Mouse (Mus musculus): ENCODE data around the gene Gpr183. TPM values are rescaled to one million over a fixed set of nuclear protein-coding genes. Genes with fewer than 3 reads are reported as not detected.

Gpr183 gene
- total and polyA plus RNA-seq, 2 experiments from 2014 or later: 1.1 to 1.5 TPM

DNA sequence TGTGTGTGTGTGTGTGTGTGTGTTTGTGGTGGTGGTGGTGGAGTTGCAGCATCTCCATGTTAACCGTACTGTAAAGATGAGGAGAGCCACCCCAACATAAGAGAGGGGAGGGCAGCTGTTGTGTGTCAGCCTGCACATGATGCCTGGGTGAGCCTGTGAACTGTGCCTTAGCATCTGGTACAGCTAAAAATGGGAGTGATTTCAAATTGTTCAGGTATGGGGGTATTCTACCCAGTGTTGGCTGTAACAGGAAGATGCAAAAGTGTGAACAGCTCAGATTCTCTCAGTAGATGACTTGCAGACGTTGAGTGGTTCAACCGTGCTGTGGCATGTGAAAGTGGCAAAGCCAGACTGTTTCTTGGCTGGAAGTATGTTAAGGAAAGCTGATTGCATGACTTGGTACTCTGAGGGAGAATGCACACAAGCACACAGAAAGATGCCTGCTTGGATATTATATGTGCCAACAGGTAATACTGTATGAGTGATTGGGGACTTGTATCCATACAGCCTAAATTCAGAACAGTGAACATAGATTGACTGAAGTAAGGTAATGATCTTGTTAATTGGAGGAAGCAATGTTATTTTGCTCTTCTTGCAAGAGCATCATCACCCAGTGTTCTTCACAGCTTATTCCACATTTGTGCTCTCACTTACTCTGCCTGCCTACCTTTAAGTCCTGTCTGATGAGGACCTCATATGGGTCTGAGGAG is 6.8 kb downstream of the Gpr183 start:
- Histone ChIP-seq H3K4me1 (ENCODE audit: control insufficient read depth, insufficient read depth) (peaks cover 21% of the 10 kb centered on the region), H3K27me3 (ENCODE audit: control insufficient read depth, insufficient read depth, low read length) (no peaks in the 10 kb centered on the region), H3K36me3 (replicated peaks; ENCODE audit: control insufficient read depth, insufficient read depth, low read length) (no peaks in the 10 kb centered on the region), H3K4me2 (ENCODE audit: low read depth, low read length) (no peak overlapping the region), H3K9me3 (replicated peaks; ENCODE audit: control insufficient read depth, low read length) (no peaks in the 10 kb centered on the region), H3K27ac (ENCODE audit: low read depth) (no peak overlapping the region), H3K4me3 (ENCODE audit: low read depth, low read length) (no peak overlapping the region), H3K9ac (replicated peaks; ENCODE audit: low read depth, low read length) (no peak overlapping the region)
- no peak for TF ChIP-seq EP300 (IDR thresholded peaks at IDR 0.05; ENCODE audit: low read depth)
- no peak for TF ChIP-seq CTCF (IDR thresholded peaks at IDR 0.05; ENCODE audit: low read depth)
- no peak for ATAC-seq (ENCODE audit: insufficient read depth, low read depth)
- WGBS: 80% methylated on average over 3 of the region's 3 CpGs
- DNase-seq (ENCODE audit: low spot score): no peak

DNA sequence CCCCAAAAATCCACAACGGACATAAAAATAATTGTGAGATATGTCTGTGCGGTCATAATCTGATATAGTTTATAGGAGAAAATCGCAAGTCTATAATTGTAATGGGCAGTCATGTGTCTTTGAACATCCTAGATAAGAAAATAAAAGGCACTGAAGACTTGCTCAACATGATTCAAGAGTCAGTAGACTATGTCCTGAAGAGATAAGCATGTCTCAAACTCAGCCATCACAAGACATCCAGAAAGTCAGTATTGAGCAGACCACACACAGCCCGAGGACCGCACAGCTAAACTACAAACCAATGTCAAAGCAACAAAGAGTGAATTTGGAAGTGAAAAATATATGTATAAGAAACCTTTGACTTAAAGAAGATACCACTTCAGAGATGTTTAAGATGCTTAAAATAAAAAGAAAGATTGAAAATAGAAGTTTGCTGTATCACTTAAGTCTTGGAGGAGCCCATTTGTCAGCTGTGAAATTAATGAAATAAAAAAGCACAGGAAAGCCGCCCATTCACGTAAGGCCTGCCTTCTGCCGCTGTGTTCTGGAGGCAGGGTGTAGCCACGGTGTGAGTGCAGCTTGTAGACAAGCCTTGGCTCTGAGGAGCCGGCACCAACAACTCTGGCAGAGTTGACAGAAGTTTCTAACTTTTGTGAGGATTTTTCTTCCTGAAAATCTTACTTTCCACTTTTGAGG is 7.7 kb downstream of the Gpr183 start:
- 92% methylated on average over 10 of the region's 10 CpGs for WGBS
- H3K4me3 ChIP-seq (ENCODE audit: low read depth, low read length): no peak overlapping the region
- no peak for TF ChIP-seq CTCF (IDR thresholded peaks at IDR 0.05; ENCODE audit: low read depth)
- no peak for TF ChIP-seq EP300 (IDR thresholded peaks at IDR 0.05; ENCODE audit: low read depth)
- ATAC-seq (ENCODE audit: insufficient read depth, low read depth) (no peak), DNase-seq (ENCODE audit: low spot score) (no peak)
- no peak overlapping the region for H3K27ac ChIP-seq (ENCODE audit: low read depth)
- no peaks in the 10 kb centered on the region for H3K27me3 ChIP-seq (ENCODE audit: control insufficient read depth, insufficient read depth, low read length)
- no peak overlapping the region for H3K4me2 ChIP-seq (ENCODE audit: low read depth, low read length)
- peaks cover 17% of the 10 kb centered on the region for H3K4me1 ChIP-seq (ENCODE audit: control insufficient read depth, insufficient read depth)
- no peaks in the 10 kb centered on the region for H3K9me3 ChIP-seq (replicated peaks; ENCODE audit: control insufficient read depth, low read length)
- no peaks in the 10 kb centered on the region for H3K36me3 ChIP-seq (replicated peaks; ENCODE audit: control insufficient read depth, insufficient read depth, low read length)
- no peak overlapping the region for H3K9ac ChIP-seq (replicated peaks; ENCODE audit: low read depth, low read length)

DNA sequence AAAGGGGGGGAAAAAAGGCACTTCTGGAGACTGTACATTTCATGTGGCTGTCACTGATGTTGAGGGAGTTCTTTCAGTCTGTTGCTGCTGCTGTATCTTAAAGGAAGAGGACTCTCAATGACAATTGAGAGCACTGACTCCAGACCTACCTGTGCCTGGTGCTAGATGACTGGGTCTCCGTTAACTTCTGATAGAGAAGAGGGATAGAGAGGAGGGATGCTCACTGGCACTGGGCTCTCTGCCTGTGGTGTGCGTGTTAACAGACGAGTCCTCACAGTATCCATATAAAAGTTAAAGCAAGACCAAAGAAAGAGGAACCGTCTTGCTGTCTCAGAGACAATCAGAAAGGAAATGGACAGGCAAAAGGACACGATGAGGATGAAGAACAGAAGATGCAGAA is 8.7 kb downstream of the Gpr183 start:
- ATAC-seq (ENCODE audit: insufficient read depth, low read depth) (no peak), DNase-seq (ENCODE audit: low spot score) (no peak)
- H3K27ac ChIP-seq (ENCODE audit: low read depth): no peak overlapping the region
- H3K4me3 ChIP-seq (ENCODE audit: low read depth, low read length): no peak overlapping the region
- H3K4me2 ChIP-seq (ENCODE audit: low read depth, low read length): no peak overlapping the region
- no peaks in the 10 kb centered on the region for H3K36me3 ChIP-seq (replicated peaks; ENCODE audit: control insufficient read depth, insufficient read depth, low read length)
- H3K9me3 ChIP-seq (replicated peaks; ENCODE audit: control insufficient read depth, low read length): no peaks in the 10 kb centered on the region
- H3K4me1 ChIP-seq (ENCODE audit: control insufficient read depth, insufficient read depth): peaks cover 8% of the 10 kb centered on the region; the same call in 1 of the 2 replicates
- H3K27me3 ChIP-seq (ENCODE audit: control insufficient read depth, insufficient read depth, low read length): no peaks in the 10 kb centered on the region
- WGBS: 87% methylated on average over 5 of the region's 5 CpGs
- H3K9ac ChIP-seq (replicated peaks; ENCODE audit: low read depth, low read length): no peak overlapping the region
- no peak for TF ChIP-seq EP300 (IDR thresholded peaks at IDR 0.05; ENCODE audit: low read depth)
- no peak for TF ChIP-seq CTCF (IDR thresholded peaks at IDR 0.05; ENCODE audit: low read depth)

DNA sequence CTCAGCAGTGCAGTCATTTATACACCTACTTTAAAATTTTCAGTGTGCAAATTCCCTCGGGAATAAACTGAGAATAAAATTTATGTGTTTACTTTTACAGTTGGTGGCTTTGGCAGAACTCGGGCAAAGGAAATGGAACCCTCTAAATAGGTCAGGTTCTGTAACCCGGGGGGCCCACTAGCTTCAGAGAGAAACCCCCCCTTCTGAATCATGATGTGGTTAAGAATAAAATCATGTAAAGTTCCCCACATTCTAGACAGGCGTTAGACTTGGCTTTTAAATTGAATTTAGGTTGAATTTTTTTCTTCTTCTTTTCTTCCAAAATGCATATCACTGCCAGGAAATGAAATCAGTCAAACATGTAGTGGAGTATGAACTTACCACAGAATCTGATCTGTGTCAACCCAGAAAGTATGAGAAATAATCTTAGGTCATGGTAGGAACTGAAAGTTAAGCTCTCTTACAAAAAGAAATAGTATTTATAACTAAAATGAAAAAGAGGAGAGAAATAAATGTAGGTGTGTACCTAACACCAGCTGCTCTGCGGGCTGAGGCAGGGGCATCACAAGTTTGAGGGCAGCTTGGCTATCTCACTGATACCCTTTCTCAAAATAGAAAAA is 9.7 kb downstream of the Gpr183 start:
- ATAC-seq (ENCODE audit: insufficient read depth, low read depth) (no peak), DNase-seq (ENCODE audit: low spot score) (no peak)
- Histone ChIP-seq H3K4me1 (ENCODE audit: control insufficient read depth, insufficient read depth) (no peaks in the 10 kb centered on the region), H3K9me3 (replicated peaks; ENCODE audit: control insufficient read depth, low read length) (no peaks in the 10 kb centered on the region), H3K27me3 (ENCODE audit: control insufficient read depth, insufficient read depth, low read length) (no peaks in the 10 kb centered on the region), H3K36me3 (replicated peaks; ENCODE audit: control insufficient read depth, insufficient read depth, low read length) (no peaks in the 10 kb centered on the region), H3K27ac (ENCODE audit: low read depth) (no peak overlapping the region), H3K4me2 (ENCODE audit: low read depth, low read length) (no peak overlapping the region), H3K9ac (replicated peaks; ENCODE audit: low read depth, low read length) (no peak overlapping the region), H3K4me3 (ENCODE audit: low read depth, low read length) (no peak overlapping the region)
- TF ChIP-seq CTCF (IDR thresholded peaks at IDR 0.05; ENCODE audit: low read depth): no peak
- TF ChIP-seq EP300 (IDR thresholded peaks at IDR 0.05; ENCODE audit: low read depth): no peak
- WGBS: 80% methylated on average over 5 of the region's 5 CpGs

DNA sequence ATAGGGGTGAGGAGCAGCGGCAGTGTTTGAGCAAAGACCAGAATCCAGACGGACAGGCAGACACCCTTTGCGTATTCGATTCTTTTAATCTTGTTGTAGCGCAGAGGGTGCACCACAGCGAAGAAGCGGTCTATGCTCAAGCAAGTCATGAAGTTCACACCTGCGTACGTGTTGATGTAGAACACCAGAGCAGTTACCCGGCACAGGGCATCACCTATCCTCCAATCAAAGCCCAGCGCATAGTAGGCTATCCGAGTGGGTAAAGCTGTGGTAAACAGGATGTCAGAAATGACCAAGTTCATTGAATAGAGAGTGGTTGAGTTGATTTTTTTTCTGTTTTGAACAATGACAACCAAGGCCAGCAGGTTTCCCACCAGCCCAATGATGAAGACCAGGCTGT is 10.4 kb downstream of the Gpr183 start:
- DNase-seq (ENCODE audit: low spot score): no peak
- H3K4me3 ChIP-seq (ENCODE audit: low read depth, low read length): no peak overlapping the region
- no peaks in the 10 kb centered on the region for H3K4me1 ChIP-seq (ENCODE audit: control insufficient read depth, insufficient read depth)
- TF ChIP-seq EP300 (IDR thresholded peaks at IDR 0.05; ENCODE audit: low read depth) (no peak), CTCF (IDR thresholded peaks at IDR 0.05; ENCODE audit: low read depth) (no peak)
- no peaks in the 10 kb centered on the region for H3K36me3 ChIP-seq (replicated peaks; ENCODE audit: control insufficient read depth, insufficient read depth, low read length)
- ATAC-seq (ENCODE audit: insufficient read depth, low read depth): no peak
- WGBS: 89% methylated on average over 12 of the region's 12 CpGs
- no peaks in the 10 kb centered on the region for H3K27me3 ChIP-seq (ENCODE audit: control insufficient read depth, insufficient read depth, low read length)
- no peaks in the 10 kb centered on the region for H3K9me3 ChIP-seq (replicated peaks; ENCODE audit: control insufficient read depth, low read length)
- H3K9ac ChIP-seq (replicated peaks; ENCODE audit: low read depth, low read length): no peak overlapping the region
- H3K27ac ChIP-seq (ENCODE audit: low read depth): no peak overlapping the region
- H3K4me2 ChIP-seq (ENCODE audit: low read depth, low read length): no peak overlapping the region
